Mouse (Mus musculus): Measurements from ENCODE around the gene Ncbp1.

Gene Ncbp1

GRCm38 (mm10) chr4:46198064-46198463 lies 59.7 kb downstream of the Ncbp1 start:
- DNase-seq (ENCODE audit: extremely low read depth, insufficient read length, low spot score): no peak

GRCm38 (mm10) chr4:46201834-46202561 lies 63.6 kb downstream of the Ncbp1 start:
- no peak for DNase-seq (ENCODE audit: extremely low read depth, insufficient read length, low spot score)

- no peak for DNase-seq (ENCODE audit: extremely low read depth, insufficient read length, low spot score)
Measured at GRCm38 (mm10) chr4:46202562-46203126, 64.2 kb downstream of the Ncbp1 start.

- no peak for DNase-seq (ENCODE audit: extremely low read depth, insufficient read length, low spot score)
Measured at GRCm38 (mm10) chr4:46221090-46221489, 82.7 kb downstream of the Ncbp1 start.

Data from 3134 (cell line).